Mouse (Mus musculus): ENCODE measurements around the gene 4930451I11Rik. TPM values are rescaled to one million over a fixed set of nuclear protein-coding genes. Genes with fewer than 3 reads are reported as not detected.
A peak's percentile ranks its signal among the peaks of the same experiment; 100 is the strongest.

The 4930451I11Rik gene
- total RNA-seq, 2 experiments from 2014 or later: not detected

DNA sequence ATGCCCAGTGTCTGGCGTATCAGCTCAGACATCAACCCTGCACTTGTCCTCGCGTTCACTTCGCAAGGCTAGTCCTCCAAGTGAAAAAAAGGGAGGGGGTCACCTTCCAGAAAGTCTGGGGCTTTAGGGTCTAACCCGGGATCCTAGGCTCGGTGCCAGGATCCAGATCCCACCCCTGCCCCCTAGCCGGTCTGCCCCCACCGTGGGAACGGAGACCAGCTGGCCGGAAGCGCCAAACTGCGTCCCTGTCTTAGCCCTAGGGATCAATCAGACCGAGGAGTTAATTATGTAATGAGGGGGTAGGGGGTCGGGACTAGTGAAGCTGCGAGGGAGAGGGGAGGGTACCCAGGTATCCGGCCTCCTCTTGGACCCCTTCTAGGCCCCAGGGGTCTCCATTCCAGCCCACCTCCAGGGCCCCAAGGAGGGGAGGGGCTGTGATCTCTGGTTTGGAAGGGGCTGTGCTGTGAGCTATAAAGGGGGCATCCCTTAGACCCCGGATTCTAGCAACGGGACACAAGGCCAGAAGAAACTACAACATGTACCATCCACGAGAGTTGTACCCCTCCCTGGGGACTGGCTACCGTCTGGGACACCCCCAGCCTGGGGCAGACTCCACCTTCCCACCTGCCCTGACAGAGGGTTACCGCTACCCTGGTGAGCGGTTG lies 50.3 kb downstream of the 4930451I11Rik start, which contains the start of gene Tbx6:
Gene Tbx6, plus strand, starts transcription at position 513 of the 665 bp plus-strand sequence.
- no peak for DNase-seq (ENCODE audit: low spot score in 2 of 2)
- TF ChIP-seq CTCF (conservative IDR thresholded peaks at IDR 0.05): no peak
- H3K27ac ChIP-seq: peak within 1 kb of the TSS; percentile 99
- H3K4me3 ChIP-seq: peak within 1 kb of the TSS; percentile 53

Other genes starting within 250 kb of the 4930451I11Rik start
- gene Apobr, start 246.7 kb downstream of the 4930451I11Rik start, total RNA-seq (2021): under 1 TPM; 0.37 to 0.44 TPM
- 10 to 100 TPM; 28.4 to 36.4 TPM for gene Cln3, start 245.8 kb downstream of the 4930451I11Rik start, total RNA-seq (2021)
- gene Il27, start 236.7 kb downstream of the 4930451I11Rik start, total RNA-seq (2021): not detected
- 10 to 100 TPM; 10.3 to 12.2 TPM for gene Nupr1, start 200.8 kb downstream of the 4930451I11Rik start, total RNA-seq (2021)
- 10 to 100 TPM; 27.8 to 28.4 TPM for gene Sgf29, start 182.3 kb downstream of the 4930451I11Rik start, total RNA-seq (2021)
- 1 to 10 TPM; 9.1 to 9.4 TPM for gene Sult1a1, start 155.2 kb downstream of the 4930451I11Rik start, total RNA-seq (2021)
- 100 to 1,000 TPM; 103 to 112 TPM for gene Bola2, start 136.2 kb downstream of the 4930451I11Rik start, total RNA-seq (2021)
- 10 to 100 TPM; 18.9 to 22.3 TPM for gene Slx1b, start 135.9 kb downstream of the 4930451I11Rik start, total RNA-seq (2021)
- gene Coro1a, start 123.9 kb downstream of the 4930451I11Rik start, total RNA-seq (2021): 100 to 1,000 TPM; 130 to 135 TPM
- 100 to 1,000 TPM; 170 to 175 TPM for gene Mapk3, start 72.0 kb downstream of the 4930451I11Rik start, total RNA-seq (2021)
- gene Gdpd3, start 65.3 kb downstream of the 4930451I11Rik start, total RNA-seq (2021): 1 to 10 TPM; 3.1 to 7.0 TPM
- 100 to 1,000 TPM; 283 to 289 TPM for gene Ypel3, start 54.7 kb downstream of the 4930451I11Rik start, total RNA-seq (2021)
- gene Tbx6, start 50.2 kb downstream of the 4930451I11Rik start, total RNA-seq (2021): 1 to 10 TPM in 1 of 2 experiments, under 1 TPM in 1; 0.54 to 1.0 TPM
- gene Ppp4c, start 39.1 kb downstream of the 4930451I11Rik start, total RNA-seq (2021): 10 to 100 TPM; 50.2 to 54.9 TPM
- gene Fam57b, start 34.0 kb downstream of the 4930451I11Rik start, total RNA-seq (2021): 10 to 100 TPM; 73.8 to 74.7 TPM
- gene Doc2a, start 15.8 kb upstream of the 4930451I11Rik start, total RNA-seq (2021): 10 to 100 TPM; 19.2 to 20.5 TPM
- gene Hirip3, start 30.3 kb upstream of the 4930451I11Rik start, total RNA-seq (2021): 10 to 100 TPM; 32.2 to 38.5 TPM
- 10 to 100 TPM; 49.2 to 49.4 TPM for gene Ino80e, start 30.7 kb upstream of the 4930451I11Rik start, total RNA-seq (2021)
- gene Taok2, start 53.1 kb upstream of the 4930451I11Rik start, total RNA-seq (2021): 100 to 1,000 TPM; 154 to 163 TPM
- 10 to 100 TPM; 21.4 to 23.3 TPM for gene Tmem219, start 91.3 kb upstream of the 4930451I11Rik start, total RNA-seq (2021)
- gene Kctd13, start 97.2 kb upstream of the 4930451I11Rik start, total RNA-seq (2021): 100 to 1,000 TPM; 164 to 166 TPM
- 10 to 100 TPM; 31.7 to 36.1 TPM for gene Asphd1, start 117.9 kb upstream of the 4930451I11Rik start, total RNA-seq (2021)
- 100 to 1,000 TPM; 439 to 458 TPM for gene Sez6l2, start 118.9 kb upstream of the 4930451I11Rik start, total RNA-seq (2021)
- 100 to 1,000 TPM; 155 to 167 TPM for gene Cdipt, start 144.3 kb upstream of the 4930451I11Rik start, total RNA-seq (2021)
- not detected for gene Cdiptos, start 144.5 kb upstream of the 4930451I11Rik start, total RNA-seq (2021)
- 10 to 100 TPM in 1 of 2 experiments, 1 to 10 TPM in 1; 8.0 to 10.1 TPM for gene Mvp, start 183.0 kb upstream of the 4930451I11Rik start, total RNA-seq (2021)
- under 1 TPM in 1 of 2 experiments, not detected in 1; 0.90 TPM for gene Pagr1b, start 184.8 kb upstream of the 4930451I11Rik start, total RNA-seq (2021)
- gene Pagr1a, start 185.7 kb upstream of the 4930451I11Rik start, total RNA-seq (2021): 10 to 100 TPM; 17.4 to 43.4 TPM
- gene Gm42742, start 189.5 kb upstream of the 4930451I11Rik start, total RNA-seq (2021): 10 to 100 TPM; 53.6 to 62.4 TPM
- gene Prrt2, start 189.6 kb upstream of the 4930451I11Rik start, total RNA-seq (2021): 100 to 1,000 TPM; 243 to 275 TPM
- gene Maz, start 195.4 kb upstream of the 4930451I11Rik start, total RNA-seq (2021): 100 to 1,000 TPM; 242 to 258 TPM
- gene Kif22, start 210.8 kb upstream of the 4930451I11Rik start, total RNA-seq (2021): 1 to 10 TPM; 4.1 to 9.9 TPM

Measured in layer of hippocampus, adult 2 months (tissue).